Mouse (Mus musculus) neural tube, embryonic 15.5 days (tissue): ENCODE results near the gene Tpt1. TPM values are rescaled to one million over a fixed set of nuclear protein-coding genes. Genes with fewer than 3 reads are reported as not detected.
A peak's percentile ranks its signal among the peaks of the same experiment; 100 is the strongest.
"Not testable (repeated sequence)": the region's sequence is repeated elsewhere in the genome, so short reads cannot be mapped to it uniquely, and the experiment has no call there.

Experiments used
- ATAC-seq: fragments of 200-750 bp; cut with Nextera tagmentation; 2 replicates; pipeline ENCODE4 v1.8.0; 2017; ENCODE audit warnings: mild to moderate bottlenecking, moderate TSS enrichment, moderate library complexity; ENCODE audit not compliant: low FRiP score
- H3K27ac ChIP-seq: fragments of 300-500 bp; sonication (generic); replicated peaks from 2 replicates; pipeline ENCODE4 v1.5.1; 2015; ENCODE audit warnings: mild to moderate bottlenecking, inconsistent platforms
- H3K27me3 ChIP-seq: fragments of 300-500 bp; sonication (generic); replicated peaks from 2 replicates; pipeline ENCODE4 v1.6.1; 2015; ENCODE audit warnings: inconsistent platforms
- H3K36me3 ChIP-seq: fragments of 300-500 bp; sonication (generic); 2 replicates; pipeline ENCODE4 v1.6.1; 2015; ENCODE audit warnings: inconsistent platforms
- H3K4me1 ChIP-seq: fragments of 300-500 bp; sonication (generic); 2 replicates; pipeline ENCODE4 v1.6.1; 2015; ENCODE audit warnings: inconsistent platforms
- H3K4me2 ChIP-seq: fragments of 300-500 bp; sonication (generic); 2 replicates; pipeline ENCODE4 v1.6.1; 2015; ENCODE audit warnings: inconsistent platforms, mild to moderate bottlenecking, moderate library complexity
- H3K4me3 ChIP-seq: fragments of 300-500 bp; sonication (generic); replicated peaks from 2 replicates; pipeline ENCODE4 v1.5.1; 2015; ENCODE audit warnings: mild to moderate bottlenecking, inconsistent platforms
- H3K9ac ChIP-seq: fragments of 300-500 bp; sonication (generic); replicated peaks from 2 replicates; pipeline ENCODE4 v1.6.1; 2015; ENCODE audit warnings: mild to moderate bottlenecking, inconsistent platforms
- H3K9me3 ChIP-seq: fragments of 300-500 bp; sonication (generic); replicated peaks from 2 replicates; pipeline ENCODE4 v1.6.1; 2016; ENCODE audit warnings: inconsistent platforms
- WGBS: fragments of 180-500 bp; shearing (Covaris S2); methylation state at CpG from one replicate; pipeline ENCODE4 v1.1.7; 2015; ENCODE audit warnings: mixed read lengths; 5-methylcytosine and 5-hydroxymethylcytosine counted together
- polyA plus RNA-seq: library from polyadenylated mRNA; unstranded; fragments of >200 nt; fragmentation: Nextera tagmentation; extraction: Ambion mirVana; gene quantifications from 2 replicates; pipeline ENCODE4 v1.2.1, GENCODE M21; 2015

The Tpt1 gene
- polyA plus RNA-seq, 1 experiment from 2014 or later = 719 TPM

GRCm38 (mm10) chr14:75829817-75830216, 15.1 kb upstream of the Tpt1 start:
- H3K4me3 ChIP-seq, H3K27me3 ChIP-seq, H3K36me3 ChIP-seq, ATAC-seq, H3K9me3 ChIP-seq, H3K9ac ChIP-seq: not testable (repeated sequence)
- WGBS = 64% methylated on average over 14 of the region's 14 CpGs
- Histone ChIP-seq H3K4me1 (peaks cover 34% of the 10 kb centered on the region), H3K27ac (0 out of 2 replicates have a peak overlapping the region, but pooled peaks have one; percentile 24), H3K4me2 (peak overlapping the region; percentile 82)

GRCm38 (mm10) chr14:75832031-75832430, 12.9 kb upstream of the Tpt1 start:
- ATAC-seq = no peak
- Histone ChIP-seq H3K4me3 (no peak overlapping the region), H3K36me3 (no peaks in the 10 kb centered on the region), H3K4me2 (no peak overlapping the region), H3K9ac (no peak overlapping the region), H3K27ac (no peak overlapping the region), H3K27me3 (peaks cover 8% of the 10 kb centered on the region; the same call in 1 of the 2 replicates), H3K9me3 (no peaks in the 10 kb centered on the region), H3K4me1 (peaks cover 40% of the 10 kb centered on the region)
- 89% methylated on average over 2 of the region's 2 CpGs for WGBS

GRCm38 (mm10) chr14:75832982-75833381, 11.9 kb upstream of the Tpt1 start:
- no peak overlapping the region for H3K27ac ChIP-seq
- no peak overlapping the region for H3K4me3 ChIP-seq
- H3K36me3 ChIP-seq = no peaks in the 10 kb centered on the region
- 31% methylated on average over 4 of the region's 4 CpGs for WGBS
- H3K4me1 ChIP-seq = peaks cover 40% of the 10 kb centered on the region
- ATAC-seq = no peak
- H3K4me2 ChIP-seq = peak overlapping the region; percentile 84
- H3K9me3 ChIP-seq = no peaks in the 10 kb centered on the region
- H3K9ac ChIP-seq = no peak overlapping the region; the same call in 1 of the 2 replicates
- H3K27me3 ChIP-seq = no peaks in the 10 kb centered on the region

- peak overlapping the region; percentile 6; the same call in 1 of the 2 replicates for H3K9ac ChIP-seq
- WGBS = 12% methylated on average over 12 of the region's 12 CpGs
- no peaks in the 10 kb centered on the region for H3K36me3 ChIP-seq
Measured at GRCm38 (mm10) chr14:75833546-75834250, 11.2 kb upstream of the Tpt1 start.

GRCm38 (mm10) chr14:75834251-75834738, 10.6 kb upstream of the Tpt1 start:
- Histone ChIP-seq H3K9ac (peak overlapping the region; percentile 55), H3K9me3 (no peaks in the 10 kb centered on the region), H3K4me2 (peak overlapping the region; percentile 84), H3K27me3 (no peaks in the 10 kb centered on the region), H3K36me3 (no peaks in the 10 kb centered on the region), H3K27ac (peak overlapping the region; percentile 84), H3K4me1 (peaks cover 28% of the 10 kb centered on the region), H3K4me3 (peak overlapping the region; percentile 40)
- WGBS = 1% methylated on average over 10 of the region's 10 CpGs
- peak; percentile 68 for ATAC-seq

More at GRCm38 (mm10) chr14:75833546-75834250, 11.2 kb upstream of the Tpt1 start:
- H3K9me3 ChIP-seq = no peaks in the 10 kb centered on the region
- H3K27me3 ChIP-seq = no peaks in the 10 kb centered on the region
- peak overlapping the region; percentile 84 for H3K27ac ChIP-seq
- no peak; the same call in 1 of the 2 replicates for ATAC-seq
- peaks cover 34% of the 10 kb centered on the region for H3K4me1 ChIP-seq
- peak overlapping the region; percentile 84 for H3K4me2 ChIP-seq
- peak overlapping the region; percentile 40 for H3K4me3 ChIP-seq

GRCm38 (mm10) chr14:75834739-75835381, 10.0 kb upstream of the Tpt1 start:
- peaks cover 24% of the 10 kb centered on the region for H3K4me1 ChIP-seq
- WGBS = under 1% methylated on average over 16 of the region's 16 CpGs
- no peaks in the 10 kb centered on the region for H3K27me3 ChIP-seq
- H3K27ac ChIP-seq = peak overlapping the region; percentile 84
- H3K9me3 ChIP-seq = no peaks in the 10 kb centered on the region
- H3K4me3 ChIP-seq = peak overlapping the region; percentile 40
- no peaks in the 10 kb centered on the region for H3K36me3 ChIP-seq
- peak overlapping the region; percentile 55 for H3K9ac ChIP-seq
- peak overlapping the region; percentile 84 for H3K4me2 ChIP-seq
- peak; percentile 42 for ATAC-seq

- 96% methylated on average over 3 of the region's 3 CpGs for WGBS
Measured at GRCm38 (mm10) chr14:75836579-75836978, 8.3 kb upstream of the Tpt1 start.

GRCm38 (mm10) chr14:75837048-75837916, 7.6 kb upstream of the Tpt1 start:
- H3K9me3 ChIP-seq = no peaks in the 10 kb centered on the region
- peaks cover 24% of the 10 kb centered on the region for H3K4me1 ChIP-seq
- 74% methylated on average over 10 of the region's 10 CpGs for WGBS

More at GRCm38 (mm10) chr14:75836579-75836978, 8.3 kb upstream of the Tpt1 start:
- Histone ChIP-seq H3K27me3 (no peaks in the 10 kb centered on the region), H3K4me1 (peaks cover 24% of the 10 kb centered on the region), H3K9me3 (no peaks in the 10 kb centered on the region), H3K27ac (no peak overlapping the region), H3K4me2 (no peak overlapping the region), H3K9ac (no peak overlapping the region), H3K36me3 (no peaks in the 10 kb centered on the region), H3K4me3 (no peak overlapping the region)
- ATAC-seq = no peak

GRCm38 (mm10) chr14:75841758-75842157, 3.1 kb upstream of the Tpt1 start:
- not testable (repeated sequence) for H3K4me3 ChIP-seq, H3K36me3 ChIP-seq, H3K4me2 ChIP-seq, H3K27ac ChIP-seq, ATAC-seq, H3K4me1 ChIP-seq, H3K27me3 ChIP-seq, H3K9me3 ChIP-seq, H3K9ac ChIP-seq
- WGBS = 75% methylated on average over 2 of the region's 2 CpGs

More at GRCm38 (mm10) chr14:75837048-75837916, 7.6 kb upstream of the Tpt1 start:
- Histone ChIP-seq H3K36me3 (no peaks in the 10 kb centered on the region), H3K27ac (no peak overlapping the region), H3K4me2 (no peak overlapping the region), H3K9ac (no peak overlapping the region), H3K4me3 (no peak overlapping the region), H3K27me3 (no peaks in the 10 kb centered on the region)
- ATAC-seq = no peak

- ATAC-seq = no peak
- H3K4me1 ChIP-seq = peaks cover 28% of the 10 kb centered on the region
- H3K9me3 ChIP-seq = no peaks in the 10 kb centered on the region
- WGBS = 6% methylated on average over 14 of the region's 14 CpGs
- H3K4me3 ChIP-seq = peak overlapping the region; percentile 88
- H3K27ac ChIP-seq = peak overlapping the region; percentile 99
- H3K27me3 ChIP-seq = no peaks in the 10 kb centered on the region
- peak overlapping the region; percentile 93 for H3K9ac ChIP-seq
- peak overlapping the region; percentile 66 for H3K4me2 ChIP-seq
- peaks cover 23% of the 10 kb centered on the region for H3K36me3 ChIP-seq
Measured at GRCm38 (mm10) chr14:75844111-75844695, 690 bp upstream of the Tpt1 start.

- Histone ChIP-seq H3K9ac (peak overlapping the region; percentile 93), H3K9me3 (no peaks in the 10 kb centered on the region), H3K27ac (peak overlapping the region; percentile 99), H3K4me2 (peak overlapping the region; percentile 58), H3K27me3 (no peaks in the 10 kb centered on the region), H3K4me3 (peak overlapping the region; percentile 88), H3K36me3 (peaks cover 38% of the 10 kb centered on the region), H3K4me1 (peaks cover 35% of the 10 kb centered on the region)
- 3% methylated on average over 31 of the region's 40 CpGs for WGBS
- peak; percentile 76 for ATAC-seq
Measured at GRCm38 (mm10) chr14:75845698-75846115, 814 bp downstream of the Tpt1 start.
